Mouse (Mus musculus): ENCODE measurements around the gene Kcnc2.
"Not testable (repeated sequence)": the region's sequence is repeated elsewhere in the genome, so short reads cannot be mapped to it uniquely, and the experiment has no call there.

The Kcnc2 gene

DNA sequence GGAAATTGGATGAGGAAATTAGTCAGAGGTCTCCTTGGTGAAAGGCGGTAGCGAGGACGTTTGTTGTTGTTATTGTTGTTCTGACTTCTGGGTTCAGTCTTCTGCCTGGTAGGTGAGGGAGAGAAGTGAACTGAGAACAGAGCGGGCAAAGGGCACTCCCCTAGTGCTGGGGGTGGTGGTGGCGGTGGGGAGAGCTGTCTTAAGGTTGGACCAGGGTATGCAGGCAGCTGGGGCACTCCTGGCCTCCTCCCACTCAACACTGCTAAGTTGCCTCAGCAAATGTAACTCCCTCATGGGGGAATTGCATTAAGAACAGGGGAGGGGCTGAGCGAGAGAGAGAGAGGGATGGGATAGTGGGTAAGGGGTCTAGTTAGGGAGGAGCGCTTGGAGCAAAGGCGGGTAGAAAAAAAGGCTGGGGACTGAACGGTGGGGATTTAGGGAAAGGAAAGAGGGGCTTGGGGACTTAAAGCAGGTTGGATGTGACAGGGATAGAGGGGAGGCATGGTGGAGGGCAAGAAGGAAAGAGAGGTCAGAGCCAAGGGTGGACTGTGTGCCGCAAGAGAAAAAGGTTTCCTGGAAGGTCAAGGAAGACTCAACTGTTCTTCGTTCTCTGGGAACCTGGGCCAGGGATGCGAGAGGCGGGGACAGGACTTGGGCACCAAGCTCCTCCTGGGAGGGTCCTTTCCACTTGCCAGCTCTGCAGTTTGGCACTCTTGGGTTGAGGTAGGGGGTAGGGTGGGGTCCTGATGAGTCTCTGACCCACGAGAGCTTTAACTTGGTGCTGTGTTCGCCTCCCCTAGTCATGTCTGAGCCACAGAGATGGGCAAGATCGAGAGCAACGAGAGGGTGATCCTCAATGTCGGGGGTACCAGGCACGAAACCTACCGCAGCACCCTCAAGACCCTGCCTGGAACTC is at the start of gene Kcnc2:
Gene Kcnc2, plus strand, starts transcription at position 235 of the 916 bp plus-strand sequence.
- DNase-seq (ENCODE audit: low spot score) = peak; percentile 15

DNA sequence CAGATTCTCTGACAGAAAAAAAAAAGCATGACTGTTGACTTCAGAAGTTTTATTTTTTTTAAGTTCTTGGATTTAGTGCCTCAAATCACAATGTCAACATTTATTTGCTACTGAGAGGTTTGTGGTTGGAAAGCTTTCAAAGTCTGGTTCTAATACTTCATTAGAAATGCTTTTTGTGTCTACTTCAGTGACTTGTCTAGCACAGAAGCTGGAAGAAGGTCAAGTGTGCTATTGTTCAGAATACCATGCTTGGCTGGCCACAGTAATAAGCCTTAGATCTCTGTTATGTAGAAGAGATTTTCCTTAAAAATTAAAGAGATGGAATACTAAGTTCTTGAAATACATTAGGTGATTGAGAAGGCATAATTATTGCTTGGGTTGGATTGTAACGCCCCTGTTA is 43.8 kb upstream of the Kcnc2 start:
- no peak for DNase-seq (ENCODE audit: low spot score)

GRCm38 (mm10) chr10:112229091-112229843 is 41.7 kb upstream of the Kcnc2 start:
- not testable (repeated sequence) for DNase-seq (ENCODE audit: low spot score)

DNA sequence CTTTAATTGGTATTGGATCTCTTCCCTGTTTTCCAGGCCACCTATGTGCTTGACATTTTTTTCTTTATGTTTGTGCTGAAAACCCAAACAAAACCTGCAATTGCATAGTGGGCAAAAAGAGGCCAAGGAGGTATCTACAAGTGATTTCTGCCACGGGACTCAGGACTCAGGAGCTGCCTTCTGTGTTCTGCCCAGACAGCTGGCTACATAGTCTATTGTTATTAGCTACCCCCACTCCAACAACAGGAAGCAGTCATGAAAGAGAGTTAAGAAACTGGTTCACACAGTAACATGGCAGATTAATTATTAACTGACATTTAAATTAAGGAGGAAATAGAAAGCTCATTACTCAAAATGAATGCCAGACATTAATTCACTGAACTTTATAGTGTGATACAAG is 38.2 kb upstream of the Kcnc2 start:
- DNase-seq (ENCODE audit: low spot score) = not testable (repeated sequence)

DNA sequence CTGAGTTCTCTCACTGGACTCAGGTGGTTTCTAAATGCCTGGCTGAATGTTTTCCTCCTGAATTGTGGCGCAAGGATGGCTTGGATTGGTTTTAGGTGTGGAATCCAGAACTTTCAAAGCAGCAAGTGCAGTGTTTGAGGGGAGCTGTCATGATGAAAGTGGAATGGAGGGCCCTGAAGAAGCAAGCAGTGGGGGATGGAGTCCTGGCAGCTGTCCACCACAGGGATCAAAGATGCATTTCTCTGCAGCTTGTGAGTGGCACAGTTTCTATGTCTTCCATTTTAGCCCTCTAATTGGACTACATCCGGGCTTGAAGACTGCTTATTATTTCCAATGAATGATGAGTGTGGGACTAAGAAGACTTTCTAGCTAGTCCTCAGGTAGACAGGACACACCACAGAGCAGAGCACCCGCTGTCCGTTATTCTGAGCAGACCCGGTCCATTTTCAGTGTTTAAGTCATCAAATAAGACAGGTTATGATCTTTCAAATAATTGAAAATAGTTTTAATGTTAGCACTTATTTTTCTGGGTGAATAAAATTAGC is 35.5 kb upstream of the Kcnc2 start:
- DNase-seq (ENCODE audit: low spot score) = not testable (repeated sequence)

- DNase-seq (ENCODE audit: low spot score) = no peak
These were observed 22.6 kb upstream of the Kcnc2 start for GRCm38 (mm10) chr10:112248273-112248672.

DNA sequence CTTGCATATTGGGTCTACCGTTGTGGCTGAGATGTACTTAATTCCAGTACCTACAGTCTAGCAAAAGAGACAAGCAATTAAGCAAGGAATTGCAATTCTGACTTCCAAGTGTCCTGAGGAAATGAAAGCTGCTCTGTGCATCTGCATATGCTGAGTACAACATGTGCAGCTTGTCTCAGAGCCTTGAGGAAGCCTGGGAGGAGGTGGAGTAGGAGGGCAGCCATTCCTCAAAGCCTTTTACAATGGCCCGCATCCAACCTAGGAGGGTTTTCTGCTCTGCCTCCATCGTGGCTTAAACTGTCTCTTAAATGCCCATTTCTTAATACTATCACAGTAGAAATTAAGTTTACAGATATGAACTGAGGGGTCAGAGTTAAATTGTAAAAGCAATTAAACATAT is 7.5 kb upstream of the Kcnc2 start:
- DNase-seq (ENCODE audit: low spot score) = no peak

DNA sequence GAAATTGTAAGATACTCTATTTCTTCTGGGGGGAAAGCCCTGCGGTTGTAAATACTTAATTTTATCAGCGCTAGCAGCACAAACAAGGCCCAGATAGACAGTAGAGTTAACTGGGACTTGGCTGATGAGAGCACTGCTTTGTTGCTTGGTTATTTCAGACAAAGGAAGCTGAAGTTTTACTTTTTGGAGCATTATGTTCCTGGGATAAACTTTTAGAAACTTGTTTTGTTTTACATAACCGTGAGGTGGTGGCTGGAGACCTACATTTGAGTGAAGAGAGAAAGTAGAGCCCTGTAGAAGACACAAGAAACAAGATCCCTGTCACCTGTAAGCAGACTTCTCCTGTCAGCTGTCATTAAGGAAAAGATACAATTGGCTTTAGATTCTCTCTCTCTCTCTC is 1.4 kb upstream of the Kcnc2 start:
- no peak for DNase-seq (ENCODE audit: low spot score)

DNA sequence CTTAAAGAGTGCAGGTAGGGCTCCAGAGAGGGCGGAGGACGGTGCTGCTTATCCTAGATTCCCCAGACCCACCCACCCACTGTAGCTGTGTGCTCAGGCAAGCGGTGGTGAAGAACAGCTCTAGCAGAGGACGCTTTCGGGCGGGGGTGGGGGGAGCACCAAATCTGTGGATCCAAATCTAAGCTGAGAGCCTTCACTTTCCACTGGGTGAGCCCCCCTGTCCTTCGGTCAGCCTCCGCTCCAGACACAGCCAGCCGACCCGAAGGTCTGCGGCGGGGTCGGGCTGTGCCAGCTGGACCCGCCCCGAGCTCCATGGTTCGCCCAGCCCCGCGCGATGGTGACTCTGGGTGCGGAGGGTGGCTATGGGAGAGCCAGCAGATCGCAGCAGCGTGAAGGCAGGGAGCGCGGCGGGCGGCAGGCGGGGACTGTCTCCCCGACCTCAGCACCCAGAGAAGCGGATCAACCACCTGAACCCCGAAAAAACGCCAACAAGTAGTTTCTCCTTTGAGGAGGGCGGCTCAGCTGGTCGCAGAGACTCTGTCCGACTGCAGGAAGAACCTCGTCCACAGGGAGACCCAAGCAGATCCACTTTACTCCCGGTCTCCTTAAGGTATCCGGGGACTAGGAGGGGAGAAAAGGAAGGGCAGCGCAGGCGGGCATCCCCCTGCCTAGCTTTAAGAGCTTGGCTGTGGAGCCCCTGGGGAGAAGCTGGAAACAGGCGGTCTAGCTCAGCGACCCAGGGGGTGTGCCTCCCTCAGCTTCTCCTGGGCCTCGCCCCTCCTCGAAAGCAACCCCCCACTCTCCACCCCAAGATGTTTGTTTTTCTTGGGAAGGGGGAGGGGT is 761 bp upstream of the Kcnc2 start:
- peak; percentile 33 for DNase-seq (ENCODE audit: low spot score)

DNA sequence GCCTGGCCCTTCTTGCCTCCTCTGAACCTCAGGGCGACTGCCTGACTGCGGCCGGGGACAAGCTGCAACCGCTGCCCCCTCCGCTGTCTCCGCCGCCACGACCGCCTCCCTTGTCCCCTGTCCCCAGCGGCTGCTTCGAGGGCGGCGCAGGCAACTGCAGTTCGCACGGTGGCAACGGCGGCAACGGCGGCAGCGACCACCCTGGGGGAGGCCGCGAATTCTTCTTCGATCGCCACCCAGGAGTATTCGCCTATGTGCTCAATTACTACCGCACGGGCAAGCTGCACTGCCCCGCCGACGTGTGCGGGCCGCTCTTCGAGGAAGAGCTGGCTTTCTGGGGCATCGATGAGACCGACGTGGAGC is 863 bp downstream of the Kcnc2 start:
- peak; percentile 3 for DNase-seq (ENCODE audit: low spot score)

DNA sequence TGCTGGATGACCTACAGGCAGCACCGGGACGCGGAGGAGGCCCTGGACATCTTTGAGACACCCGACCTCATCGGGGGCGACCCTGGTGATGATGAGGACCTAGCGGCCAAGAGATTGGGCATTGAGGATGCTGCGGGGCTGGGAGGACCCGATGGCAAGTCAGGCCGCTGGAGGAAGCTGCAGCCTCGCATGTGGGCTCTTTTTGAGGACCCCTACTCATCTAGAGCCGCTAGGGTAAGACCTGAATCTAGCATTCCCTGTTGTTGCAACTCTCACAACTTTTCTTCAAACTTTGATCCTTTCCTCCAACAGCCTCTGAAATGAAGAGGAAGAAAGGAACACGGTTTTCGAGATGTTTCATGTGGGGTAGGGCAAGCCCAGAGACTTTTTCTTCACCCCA is 1.2 kb downstream of the Kcnc2 start:
- no peak for DNase-seq (ENCODE audit: low spot score)

- no peak for DNase-seq (ENCODE audit: low spot score)
These were observed 7.1 kb downstream of the Kcnc2 start for GRCm38 (mm10) chr10:112277996-112278395.

DNA sequence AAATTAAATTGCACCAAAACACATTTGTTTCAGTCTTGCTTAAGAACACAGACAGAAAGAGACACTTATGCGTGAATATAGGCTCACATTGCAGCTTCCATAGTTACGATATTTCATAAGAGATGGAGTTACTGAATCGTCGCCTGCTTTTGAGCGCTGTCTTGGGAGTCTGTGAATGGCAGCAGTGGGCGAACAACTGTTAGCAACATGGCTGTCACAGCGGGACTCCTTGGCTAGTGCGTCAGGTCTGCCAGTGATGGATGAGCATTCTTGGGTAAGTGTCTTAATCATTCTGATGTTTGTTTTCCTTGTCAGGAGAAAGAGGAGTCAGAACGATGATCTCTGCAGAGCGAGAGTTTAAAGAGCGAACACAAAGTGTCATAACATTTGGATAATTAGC is 44.2 kb downstream of the Kcnc2 start:
- no peak for DNase-seq (ENCODE audit: low spot score)

- no peak for DNase-seq (ENCODE audit: low spot score)
These were observed 46.9 kb downstream of the Kcnc2 start for GRCm38 (mm10) chr10:112317783-112318182.

DNA sequence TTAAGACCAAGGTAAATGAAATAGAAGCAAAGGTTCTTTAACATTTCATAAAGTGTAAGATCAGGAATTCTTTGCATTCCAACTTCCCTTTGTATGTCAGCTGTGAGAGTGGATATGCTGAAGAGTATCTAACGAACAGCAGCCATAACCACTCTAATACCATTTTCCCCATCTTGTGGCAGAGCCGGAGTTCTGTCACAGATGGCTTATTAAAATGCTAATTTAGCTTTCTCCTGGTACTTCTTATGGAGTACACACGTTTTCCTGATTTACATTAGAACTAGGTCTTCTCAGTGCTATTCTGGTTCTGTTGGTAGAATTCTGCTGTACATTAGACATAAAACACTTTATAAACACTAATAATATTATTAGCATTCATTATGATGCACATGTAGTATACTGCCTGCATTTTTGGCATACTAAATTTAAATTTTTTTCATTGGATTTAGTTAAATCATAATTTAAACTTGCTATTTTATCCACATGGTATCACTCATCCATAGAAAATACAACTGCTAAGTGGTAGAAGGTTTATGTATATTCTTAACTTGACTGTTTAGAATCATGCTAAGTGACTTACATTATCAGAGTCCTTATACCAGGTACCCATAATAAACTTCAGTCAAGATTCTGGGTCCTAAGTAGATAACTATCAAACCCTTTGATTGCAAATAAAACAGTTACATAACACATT is 86.9 kb downstream of the Kcnc2 start:
- no peak for DNase-seq (ENCODE audit: low spot score)

GRCm38 (mm10) chr10:112358363-112358704 is 87.4 kb downstream of the Kcnc2 start:
- DNase-seq (ENCODE audit: low spot score) = no peak

GRCm38 (mm10) chr10:112360704-112361103 is 89.8 kb downstream of the Kcnc2 start:
- DNase-seq (ENCODE audit: low spot score) = no peak

- DNase-seq (ENCODE audit: low spot score) = no peak
These were observed 97.4 kb downstream of the Kcnc2 start for GRCm38 (mm10) chr10:112368369-112368768.

DNA sequence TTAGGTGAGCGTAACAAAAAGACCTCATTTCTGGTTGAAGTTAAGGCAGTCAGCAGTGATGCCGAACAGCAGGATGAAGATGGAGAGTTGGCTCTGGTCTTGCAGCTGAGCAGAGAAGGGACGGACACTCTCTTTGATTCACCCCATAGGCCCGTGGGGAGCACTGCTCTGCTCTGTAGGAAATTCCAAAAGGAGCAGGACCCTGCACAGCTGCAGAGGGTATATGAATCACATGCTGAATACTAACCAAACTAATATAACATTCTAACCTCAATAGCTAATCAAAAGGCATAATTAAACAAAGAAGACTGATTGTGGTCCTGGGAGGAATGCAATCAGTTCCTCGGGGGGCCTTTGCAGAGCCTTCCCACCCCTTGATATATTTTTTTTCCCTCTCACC is 106.2 kb downstream of the Kcnc2 start:
- no peak for DNase-seq (ENCODE audit: low spot score)

DNA sequence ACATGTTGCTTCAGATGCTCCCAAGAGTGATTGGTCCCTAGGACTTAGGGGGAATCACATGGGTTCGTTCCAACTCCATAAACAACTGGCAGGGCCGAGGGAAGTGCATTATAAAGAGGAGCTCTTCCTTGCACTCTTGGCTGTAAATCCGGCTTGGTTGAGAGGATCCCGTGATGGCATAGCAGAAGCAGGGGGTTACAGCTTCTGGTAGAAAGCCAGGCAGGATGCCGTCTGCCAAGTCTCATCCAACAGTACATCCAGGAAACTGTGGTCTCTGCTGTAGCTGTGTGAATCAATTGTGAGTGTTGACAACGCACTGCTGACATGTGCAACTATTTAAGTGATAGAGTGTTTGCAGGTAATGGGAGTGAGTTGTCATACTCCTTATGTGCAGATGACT is 107.5 kb downstream of the Kcnc2 start:
- no peak for DNase-seq (ENCODE audit: low spot score)

DNA sequence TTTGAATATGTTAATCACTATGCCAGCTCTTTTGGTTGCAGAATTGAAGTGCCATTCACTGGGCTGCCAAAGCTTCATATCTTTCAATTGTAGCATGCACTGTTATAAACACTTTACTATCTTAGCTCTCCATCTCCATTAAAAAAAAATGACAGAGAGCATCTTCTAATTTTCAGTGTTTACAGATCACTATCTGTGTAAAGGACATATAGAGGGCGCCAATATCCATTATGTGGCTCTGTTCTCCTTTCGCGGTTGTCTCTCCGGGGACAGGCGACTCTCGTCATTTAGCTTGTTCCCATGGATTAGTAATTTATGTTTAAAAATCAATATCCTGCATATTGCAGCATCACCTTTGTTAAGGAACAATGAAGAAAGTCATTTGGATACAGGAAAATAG is 109.7 kb downstream of the Kcnc2 start:
- DNase-seq (ENCODE audit: low spot score) = no peak

All from ovary, postnatal 36 days (tissue).